Mouse (Mus musculus) adrenal gland, adult 10 weeks (tissue): ENCODE results near the gene Gm10184. TPM values are rescaled to one million over a fixed set of nuclear protein-coding genes. Genes with fewer than 3 reads are reported as not detected.

Experiments
- polyA plus RNA-seq: library from polyadenylated mRNA; stranded (reverse); fragments of 350-450 nt; fragmentation: Illumina TruSeq; extraction: RNeasy Lipid Tissue Mini Kit (QIAGEN cat#74804); gene quantifications from one replicate; pipeline ENCODE4 v1.2.3, GENCODE M21; 2014; ENCODE audit warnings: low read depth, low replicate concordance

Gm10184 gene
- 5.9 TPM for polyA plus RNA-seq

GRCm38 (mm10) chr17:89910349-89910748 is at the start of gene Gm10184:
Gene Gm10184 (minus strand): TSS chr17:89910449.

